8 mouse cellular contexts compared by ENCODE assay signal in genomic region chr17:27797341-27797872, GRCm38 (mm10). TPM values are rescaled to one million over a fixed set of nuclear protein-coding genes. Genes with fewer than 3 reads are reported as not detected.
DNase-seq lines count a peak whose midpoint lies in the region; ATAC-seq and TF ChIP-seq lines count a peak whose summit lies in the region.

No protein-coding gene starts in this region.

- H3K27me3 ChIP-seq in MEL (ENCODE audit: control insufficient read depth in 1 of 2, insufficient read depth in 2 of 2, low read length in 2 of 2), result no peaks in the 10 kb centered on the region
- H3K27me3 ChIP-seq in hindbrain, embryonic 15.5 days, result no peaks in the 10 kb centered on the region
- no peaks in the 10 kb centered on the region for H3K27me3 ChIP-seq in limb, embryonic 13.5 days
- no peaks in the 10 kb centered on the region for H3K27me3 ChIP-seq in midbrain, embryonic 14.5 days (ENCODE audit: control insufficient read depth, insufficient read depth, low read length)

- H3K4me1 ChIP-seq in MEL (ENCODE audit: control insufficient read depth in 1 of 2, insufficient read depth in 2 of 2, low read length in 2 of 2), result peaks cover 5 to 17% of the 10 kb centered on the region in 2 experiments; a peak in 3 of 4 replicates
- H3K4me1 ChIP-seq in hindbrain, embryonic 15.5 days (replicated peaks), result peaks cover 34% of the 10 kb centered on the region
- peaks cover 57% of the 10 kb centered on the region for H3K4me1 ChIP-seq in limb, embryonic 13.5 days
- peaks cover 26% of the 10 kb centered on the region for H3K4me1 ChIP-seq in midbrain, embryonic 14.5 days (ENCODE audit: control insufficient read depth, insufficient read depth, low read length)

- H3K9ac ChIP-seq in MEL (ENCODE audit: control insufficient read depth, low read depth, low read length, poor library complexity, severe bottlenecking), result no peak overlapping the region
- H3K9ac ChIP-seq in hindbrain, embryonic 15.5 days, result 0 out of 2 replicates have a peak overlapping the region, but pooled peaks have one; percentile 18
- peak overlapping the region; percentile 20; the same call in 1 of the 2 replicates for H3K9ac ChIP-seq in limb, embryonic 13.5 days
- peak overlapping the region; percentile 41 for H3K9ac ChIP-seq in midbrain, embryonic 14.5 days (replicated peaks; ENCODE audit: low read length)

- no peak overlapping the region for H3K27ac ChIP-seq in MEL (ENCODE audit: control insufficient read depth, low read depth, low read length)
- peak overlapping the region; percentile 78 for H3K27ac ChIP-seq in hindbrain, embryonic 15.5 days (replicated peaks)
- peak overlapping the region; percentile 97 for H3K27ac ChIP-seq in limb, embryonic 13.5 days
- H3K27ac ChIP-seq in midbrain, embryonic 14.5 days (replicated peaks; ENCODE audit: low read depth, low read length), result peak overlapping the region; percentile 91

- no peak for TF ChIP-seq RAD21 in MEL (IDR thresholded peaks at IDR 0.05; ENCODE audit: low read depth, low read length)

- H3K36me3 ChIP-seq in MEL (ENCODE audit: control insufficient read depth in 1 of 2, insufficient read depth in 2 of 2, low read length in 2 of 2), result peaks cover 4 to 12% of the 10 kb centered on the region in 2 experiments; a peak in 3 of 4 replicates
- H3K36me3 ChIP-seq in hindbrain, embryonic 15.5 days, result 0 out of 2 replicates have a peak, but pooled peaks cover 6% of the 10 kb centered on the region
- peaks cover 7% of the 10 kb centered on the region for H3K36me3 ChIP-seq in limb, embryonic 13.5 days
- no peaks in the 10 kb centered on the region for H3K36me3 ChIP-seq in midbrain, embryonic 14.5 days (ENCODE audit: control insufficient read depth, insufficient read depth, low read length)

- TF ChIP-seq CTCF in MEL (IDR thresholded peaks at IDR 0.05 in 2 of 3, conservative IDR thresholded peaks at IDR 0.05 in 1 of 3; ENCODE audit: control insufficient read depth in 1 of 3, insufficient read depth in 1 of 3, low read depth in 2 of 3, low read length in 3 of 3, poor library complexity in 1 of 3, severe bottlenecking in 1 of 3), result no peak

- peak; percentile 57 for DNase-seq in MEL (ENCODE audit: low read depth, low spot score)
- DNase-seq in brain, adult 2 months (ENCODE audit: low read depth, low spot score), result peak; percentile 64
- peak; percentile 59 for DNase-seq in forelimb bud, embryonic 11.5 days (ENCODE audit: low read depth, low spot score)
- peak; percentile 74 for DNase-seq in midbrain, embryonic 14.5 days
- peak; percentile 39 for DNase-seq in urinary bladder, postnatal 25 days (ENCODE audit: low spot score)

- WGBS in hindbrain, embryonic 15.5 days, result 16% methylated on average over 11 of the region's 11 CpGs
- 10% methylated on average over 11 of the region's 11 CpGs for WGBS in limb, embryonic 13.5 days
- WGBS in midbrain, embryonic 14.5 days, result 9% methylated on average over 11 of the region's 11 CpGs

- peaks cover 68% of the 10 kb centered on the region for H3K79me2 ChIP-seq in MEL (ENCODE audit: control insufficient read depth, insufficient read depth, low read length, poor library complexity)

- no peaks in the 10 kb centered on the region for H3K9me3 ChIP-seq in MEL (replicated peaks; ENCODE audit: insufficient read depth, low read length)
- H3K9me3 ChIP-seq in hindbrain, embryonic 15.5 days, result no peaks in the 10 kb centered on the region
- no peaks in the 10 kb centered on the region for H3K9me3 ChIP-seq in limb, embryonic 13.5 days
- H3K9me3 ChIP-seq in midbrain, embryonic 14.5 days (ENCODE audit: control insufficient read depth, low read length), result no peaks in the 10 kb centered on the region

- no peak for TF ChIP-seq POLR2A in MEL (IDR thresholded peaks at IDR 0.05; ENCODE audit: control insufficient read depth in 1 of 2, insufficient read depth in 1 of 2, low read depth in 1 of 2, low read length in 2 of 2, poor library complexity in 1 of 2)

- H3K4me3 ChIP-seq in MEL (ENCODE audit: control insufficient read depth in 1 of 2, insufficient read depth in 1 of 2, low read depth in 2 of 2, low read length in 2 of 2), result no peak overlapping the region
- H3K4me3 ChIP-seq in hindbrain, embryonic 15.5 days, result 0 out of 2 replicates have a peak overlapping the region, but pooled peaks have one; percentile 3
- H3K4me3 ChIP-seq in limb, embryonic 13.5 days, result no peak overlapping the region
- no peak overlapping the region for H3K4me3 ChIP-seq in midbrain, embryonic 14.5 days (replicated peaks; ENCODE audit: low read depth, low read length)

- H3K4me2 ChIP-seq in hindbrain, embryonic 15.5 days, result peak overlapping the region; percentile 37
- H3K4me2 ChIP-seq in limb, embryonic 13.5 days (replicated peaks), result peak overlapping the region; percentile 50
- H3K4me2 ChIP-seq in midbrain, embryonic 14.5 days (ENCODE audit: low read length), result peak overlapping the region; percentile 44

- peak; percentile 63; the same call in 1 of the 2 replicates for ATAC-seq in hindbrain, embryonic 15.5 days (ENCODE audit: low FRiP score, low read depth)
- no peak for ATAC-seq in limb, embryonic 13.5 days (ENCODE audit: low FRiP score, low read depth)
- ATAC-seq in midbrain, embryonic 14.5 days (ENCODE audit: low FRiP score, low TSS enrichment), result peak; percentile 59; the same call in 1 of the 2 replicates
- no peak for ATAC-seq in monocyte, adult 5-6 weeks (replicated peaks; ENCODE audit: insufficient number of reproducible peaks, low FRiP score, low TSS enrichment, poor library complexity, severe bottlenecking)

- no peak for TF ChIP-seq EP300 in MEL (IDR thresholded peaks at IDR 0.05; ENCODE audit: low read depth in 1 of 2, low read length in 2 of 2)

TF ChIP-seq in MEL, 35 proteins besides CTCF, POLR2A, EP300 and RAD21:
- TF ChIP-seq SIN3A (IDR thresholded peaks at IDR 0.05; ENCODE audit: low read length) (peak; percentile 27; the same call in 1 of the 2 replicates), ETS1 (IDR thresholded peaks at IDR 0.05; ENCODE audit: low read depth, low read length) (no peak)
TF ChIP-seq in MEL: peak in this region for 1.

RNA-seq across cellular contexts. Expression of gene D17Wsu92e, which starts 23.0 kb away (rescaled TPM):
- 66.5 and 72.5 TPM in 2 replicates for total RNA-seq in MEL (2012; rRNA removed)
- polyA plus RNA-seq in MEL (2012; ENCODE audit: insufficient read depth in 1 of 2, insufficient read length in 2 of 2, low read depth in 1 of 2, low replicate concordance in 2 of 2, missing spikeins in 1 of 2), result 100 to 1,000 TPM in 1 of 2 experiments, not detected in 1; 108 TPM
- 10.0 and 12.0 TPM in 2 replicates for polyA plus RNA-seq in hindbrain, embryonic 15.5 days (2015; fragmentation: Nextera tagmentation; extraction: Ambion mirVana)
- 18.1 and 18.2 TPM in 2 replicates for polyA plus RNA-seq in limb, embryonic 13.5 days (2015; fragmentation: Nextera tagmentation; extraction: Ambion mirVana)
- polyA plus RNA-seq in midbrain, embryonic 14.5 days (2014; fragmentation: Nextera tagmentation; extraction: Ambion mirVana), result 11.7 and 12.9 TPM in 2 replicates
- total RNA-seq in monocyte, adult 5-6 weeks (2017), result 146 to 207 TPM (median 171 TPM) in 3 replicates

RNA-seq across cellular contexts. Expression of gene Snrpc, which starts 40.5 kb away (rescaled TPM):
- total RNA-seq in MEL (2012; rRNA removed), result 217 and 219 TPM in 2 replicates
- 100 to 1,000 TPM in 1 of 2 experiments, not detected in 1; 227 TPM for polyA plus RNA-seq in MEL (2012; ENCODE audit: insufficient read depth in 1 of 2, insufficient read length in 2 of 2, low read depth in 1 of 2, low replicate concordance in 2 of 2, missing spikeins in 1 of 2)
- 216 and 230 TPM in 2 replicates for polyA plus RNA-seq in hindbrain, embryonic 15.5 days (2015; fragmentation: Nextera tagmentation; extraction: Ambion mirVana)
- polyA plus RNA-seq in limb, embryonic 13.5 days (2015; fragmentation: Nextera tagmentation; extraction: Ambion mirVana), result 355 and 358 TPM in 2 replicates
- polyA plus RNA-seq in midbrain, embryonic 14.5 days (2014; fragmentation: Nextera tagmentation; extraction: Ambion mirVana), result 240 and 274 TPM in 2 replicates
- total RNA-seq in monocyte, adult 5-6 weeks (2017), result 77.5 to 88.4 TPM (median 81.4 TPM) in 3 replicates

RNA-seq across cellular contexts. Expression of gene Uhrf1bp1, which starts 58.8 kb away (rescaled TPM):
- total RNA-seq in MEL (2012; rRNA removed), result 23.1 and 25.9 TPM in 2 replicates
- 10 to 100 TPM in 1 of 2 experiments, not detected in 1; 43.6 TPM for polyA plus RNA-seq in MEL (2012; ENCODE audit: insufficient read depth in 1 of 2, insufficient read length in 2 of 2, low read depth in 1 of 2, low replicate concordance in 2 of 2, missing spikeins in 1 of 2)
- polyA plus RNA-seq in hindbrain, embryonic 15.5 days (2015; fragmentation: Nextera tagmentation; extraction: Ambion mirVana), result 6.4 and 7.6 TPM in 2 replicates
- 6.7 and 7.5 TPM in 2 replicates for polyA plus RNA-seq in limb, embryonic 13.5 days (2015; fragmentation: Nextera tagmentation; extraction: Ambion mirVana)
- 6.6 and 9.3 TPM in 2 replicates for polyA plus RNA-seq in midbrain, embryonic 14.5 days (2014; fragmentation: Nextera tagmentation; extraction: Ambion mirVana)
- 3.9 to 5.1 TPM (median 4.2 TPM) in 3 replicates for total RNA-seq in monocyte, adult 5-6 weeks (2017)

Comparison
In these comparisons a context has a peak if more than half of its experiments do, and no peak if none do; other contexts are left out.
1. ATAC-seq: peak in hindbrain, embryonic 15.5 days (single experiment) and midbrain, embryonic 14.5 days (single experiment); none in limb, embryonic 13.5 days (single experiment) and monocyte, adult 5-6 weeks (single experiment).
2. Peak in every context shown above with its lines, with median percentiles within 50 percentile points of each other: DNase-seq and H3K4me2 ChIP-seq.